Mouse (Mus musculus) gastrocnemius, postnatal 10 days (tissue): ENCODE measurements around the gene Chrna3. TPM values are rescaled to one million over a fixed set of nuclear protein-coding genes. Genes with fewer than 3 reads are reported as not detected.

Source experiments
- DNase-seq: peaks from one replicate; pipeline ENCODE4 v3.0.0; 2021; ENCODE audit warnings: mixed read lengths
- long read RNA-seq, 2 experiments: library from polyadenylated mRNA; stranded (forward); transcript quantifications; one replicate each; pipeline ENCODE4 v2.0.0; 2021
- total RNA-seq, 2 experiments: library from RNA; stranded (reverse); gene quantifications; 2 replicates each; pipeline ENCODE4 v1.2.3; 2021

The Chrna3 gene
- under 1 TPM in 1 of 2 experiments, not detected in 1; 0.07 TPM for total RNA-seq
- long read RNA-seq, experiment 1: 0 reads
- long read RNA-seq, experiment 2: 0 reads

DNA sequence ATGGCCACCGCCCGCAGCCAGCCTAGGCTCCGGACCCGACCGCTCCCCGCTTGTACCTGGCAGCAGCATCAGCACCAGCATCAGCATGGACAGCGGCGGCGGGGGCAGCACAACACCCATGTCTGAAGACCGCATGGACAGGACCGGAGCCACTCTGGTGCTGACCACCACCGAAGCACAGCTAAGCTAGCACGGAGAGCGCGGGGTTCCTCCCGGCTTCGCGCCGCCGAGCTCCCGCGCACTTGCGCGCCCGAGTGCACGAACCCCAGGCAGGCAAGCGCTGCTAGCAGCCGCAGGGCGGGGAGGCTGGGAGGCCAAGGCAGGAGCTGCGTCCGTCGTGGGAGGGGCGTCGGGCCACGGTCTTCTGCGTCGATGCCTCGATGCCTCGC is at the start of gene Chrna3:
Chrna3 (minus strand) TSS at position 288 of the 389 bp plus-strand sequence.
- no peak for DNase-seq

DNA sequence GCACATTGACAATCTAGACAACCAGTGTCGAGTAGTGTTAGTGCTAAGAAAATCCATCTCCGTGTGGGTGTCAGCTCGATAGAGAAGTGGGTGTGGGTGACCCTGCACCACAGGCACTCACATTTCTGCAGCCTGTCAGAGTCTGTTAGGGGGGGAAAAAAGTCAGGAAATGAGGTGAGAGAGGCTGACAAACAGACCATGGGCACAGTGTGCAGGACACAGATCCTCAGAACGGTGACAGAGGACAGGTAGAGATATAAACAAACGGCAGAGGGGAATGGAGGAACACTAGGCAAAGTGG is 41.6 kb upstream of the Chrna3 start:
- no peak for DNase-seq

DNA sequence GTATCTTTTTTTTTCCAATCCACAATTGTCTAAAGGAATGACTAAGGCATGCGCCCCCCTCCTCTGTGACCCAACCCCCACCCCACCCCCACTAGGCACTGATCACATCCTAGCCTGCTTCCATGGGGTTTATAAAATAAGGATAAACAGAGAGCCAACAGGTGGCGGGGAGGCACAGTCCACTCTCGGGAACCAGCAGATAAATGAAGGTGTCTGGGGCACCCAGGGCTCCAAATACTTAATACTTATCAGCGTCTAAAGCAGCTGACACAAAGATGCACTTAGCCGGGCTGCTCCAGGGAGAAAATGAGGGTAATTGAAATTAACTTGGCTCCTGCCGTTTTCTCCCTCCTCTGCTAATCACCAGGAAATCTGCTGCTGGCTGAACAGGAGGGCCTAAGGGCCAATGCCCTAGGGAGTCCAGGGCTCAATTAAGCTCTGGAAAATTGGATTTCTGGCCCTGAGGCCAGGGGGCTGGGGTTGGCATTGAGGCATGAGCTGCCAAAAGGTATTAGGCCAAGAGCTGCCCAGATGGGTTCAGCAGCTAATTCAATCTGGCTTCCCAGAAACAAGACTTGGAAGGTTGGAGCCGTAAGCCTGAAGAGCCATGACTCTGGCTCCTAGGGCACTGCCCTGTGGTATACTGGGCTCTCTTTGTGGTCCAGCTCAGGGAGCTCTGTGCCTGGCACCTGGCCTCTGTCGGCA is 41.0 kb upstream of the Chrna3 start:
- DNase-seq: no peak

DNA sequence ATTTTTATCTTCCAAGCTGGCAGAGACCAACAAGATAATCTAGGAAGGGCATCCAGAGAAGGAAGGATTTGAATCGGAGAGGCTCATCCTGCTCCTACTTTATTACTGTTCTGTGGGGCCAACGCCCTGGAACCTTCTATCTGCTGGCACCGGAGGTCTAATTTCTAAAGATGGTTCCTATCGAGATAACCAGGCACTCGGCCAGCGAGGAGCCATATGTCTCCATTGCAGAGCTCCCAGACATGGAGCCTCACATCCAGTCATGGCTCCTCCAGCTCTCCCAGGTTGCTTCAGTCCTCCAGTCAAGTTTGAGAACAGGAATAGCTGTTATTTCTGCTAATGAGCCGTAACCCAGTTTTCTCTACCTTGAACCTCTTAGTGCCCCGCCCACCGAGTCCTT is 38.9 kb upstream of the Chrna3 start:
- no peak for DNase-seq

DNA sequence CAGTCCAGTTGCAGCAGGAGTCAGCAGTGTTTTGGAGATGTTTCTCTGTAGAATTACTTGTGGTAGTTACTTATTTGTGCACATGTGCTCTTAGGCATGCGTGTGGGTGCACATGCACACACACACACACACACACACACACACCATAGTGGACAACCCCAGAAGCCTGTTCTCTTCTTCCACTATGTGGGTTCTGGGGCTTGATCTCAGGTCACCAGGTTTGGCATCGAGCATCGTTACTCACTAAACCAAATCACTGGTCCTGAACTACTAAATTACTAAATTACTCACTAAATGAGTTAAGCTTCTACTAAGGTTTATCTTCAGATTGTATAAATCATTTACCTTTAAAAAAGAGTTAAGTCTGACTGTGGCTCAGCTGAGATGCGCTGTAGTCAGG is 31.7 kb upstream of the Chrna3 start:
- no peak for DNase-seq

DNA sequence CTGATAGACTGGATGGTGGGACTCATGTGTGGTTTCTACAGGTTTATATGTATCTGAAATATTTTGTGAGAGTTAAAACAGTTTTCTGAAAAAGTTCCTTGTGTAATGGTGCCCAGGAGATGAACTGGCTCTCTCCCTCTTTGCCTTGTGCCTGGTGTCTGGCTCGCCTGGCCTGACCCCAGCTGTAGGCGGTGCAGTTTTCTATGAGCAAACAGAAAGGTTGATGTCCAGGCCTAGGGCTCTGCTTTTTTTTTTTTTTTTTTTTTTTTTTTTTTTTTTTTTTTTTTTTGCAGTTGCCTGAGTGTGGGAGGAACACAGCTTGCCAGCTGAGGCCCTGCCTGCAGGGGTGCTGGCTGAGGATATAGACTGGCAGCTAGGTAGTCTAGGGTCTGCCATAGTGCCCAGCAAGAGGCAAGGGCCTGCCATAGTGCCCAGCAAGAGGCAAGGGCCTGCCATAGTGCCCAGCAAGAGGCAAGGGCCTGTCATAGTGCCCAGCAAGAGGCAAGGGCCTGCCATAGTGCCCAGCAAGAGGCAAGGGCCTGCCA is 29.1 kb upstream of the Chrna3 start:
- no peak for DNase-seq

DNA sequence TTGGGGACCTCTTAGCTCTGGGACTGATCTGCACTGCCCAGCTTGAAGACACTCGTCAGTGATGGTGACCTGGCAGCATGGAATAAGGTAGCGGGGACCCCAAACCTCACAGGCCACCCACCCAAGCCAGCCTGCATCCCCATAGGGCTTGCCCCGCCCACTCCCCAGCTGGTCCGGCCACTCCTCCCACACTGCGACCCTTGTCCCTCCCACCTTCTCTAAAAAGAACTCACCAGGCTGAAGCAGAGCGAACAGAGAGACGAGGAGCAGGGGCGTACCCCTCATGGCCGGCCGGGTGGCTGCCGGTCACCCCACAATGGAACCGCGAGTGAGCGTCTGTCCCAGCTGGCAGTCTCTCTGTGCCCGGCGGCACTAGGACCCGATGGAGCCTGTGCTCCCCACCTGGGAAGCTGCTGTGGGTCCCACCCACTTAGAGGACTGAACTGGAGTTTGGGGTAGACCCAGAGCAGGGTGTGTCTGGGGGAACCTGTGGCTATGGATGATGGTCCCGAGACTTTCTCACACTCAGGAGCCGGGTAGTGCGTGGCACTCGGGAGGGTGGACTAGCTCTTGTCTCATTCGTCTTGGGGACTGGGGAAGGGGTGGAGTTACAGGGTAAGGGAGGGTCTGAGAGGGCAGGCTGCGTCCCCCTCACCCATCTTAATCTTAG is 22.0 kb upstream of the Chrna3 start, which contains the start of gene Chrnb4:
Chrnb4 (minus strand) TSS at position 569 of the 670 bp plus-strand sequence.
- DNase-seq: no peak

DNA sequence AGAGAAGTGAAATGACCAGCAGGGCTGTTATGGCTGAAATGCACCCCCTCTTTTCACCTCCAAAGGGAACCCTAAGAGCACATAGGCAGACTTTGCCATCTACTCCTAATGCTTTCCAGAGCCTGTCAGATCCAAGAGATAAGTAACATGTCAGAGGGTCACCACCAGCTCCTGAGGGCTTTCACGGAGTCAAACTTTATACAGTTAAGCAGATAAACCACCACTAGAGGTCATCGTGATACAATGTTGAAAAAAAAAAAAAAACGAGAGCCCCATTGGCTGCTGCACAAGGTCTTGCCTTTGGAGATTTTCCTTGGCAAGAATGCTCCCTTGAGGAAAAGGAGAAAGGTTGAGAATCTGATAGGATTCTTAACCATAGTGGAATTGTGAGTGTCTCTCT is 20.4 kb upstream of the Chrna3 start:
- DNase-seq: no peak

DNA sequence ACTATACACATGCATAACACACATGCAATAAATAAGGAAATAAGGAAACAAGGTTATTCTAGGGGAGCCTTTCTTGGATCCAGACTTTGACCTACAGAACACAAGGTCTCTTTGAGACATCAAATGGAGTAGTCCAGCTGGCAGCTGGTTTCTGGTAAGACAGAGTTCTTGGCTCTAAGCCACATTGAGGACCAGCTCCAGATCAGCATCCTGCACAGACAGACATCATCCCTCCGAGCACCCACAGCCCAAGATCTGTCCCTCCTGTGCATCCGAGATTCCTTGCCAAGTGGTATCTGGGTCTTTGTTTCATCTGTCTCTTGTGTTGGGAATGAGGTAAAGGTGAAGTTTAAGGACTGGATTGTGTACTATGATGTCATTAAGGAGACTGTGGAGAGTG is 18.6 kb upstream of the Chrna3 start:
- DNase-seq: no peak

DNA sequence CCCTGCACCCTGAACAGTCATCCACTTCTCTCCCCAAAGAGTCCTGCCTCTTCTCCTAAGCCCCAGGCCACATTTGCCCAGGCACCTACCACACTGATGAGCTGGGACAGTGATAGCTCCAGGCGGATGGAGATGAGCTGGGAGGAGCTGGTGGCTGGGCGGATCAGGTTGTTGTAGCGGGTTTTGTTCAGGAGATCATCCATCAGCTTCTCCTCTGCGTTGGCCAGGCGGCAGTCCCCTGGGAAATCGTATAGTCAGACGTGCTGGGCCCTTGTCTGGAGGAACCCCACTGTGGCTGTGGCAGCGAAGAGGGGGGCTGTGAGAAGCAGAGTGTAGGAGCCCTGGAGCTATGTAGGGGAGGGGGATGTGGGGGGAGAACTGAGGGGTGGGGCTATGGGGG is 17.3 kb upstream of the Chrna3 start:
- no peak for DNase-seq

DNA sequence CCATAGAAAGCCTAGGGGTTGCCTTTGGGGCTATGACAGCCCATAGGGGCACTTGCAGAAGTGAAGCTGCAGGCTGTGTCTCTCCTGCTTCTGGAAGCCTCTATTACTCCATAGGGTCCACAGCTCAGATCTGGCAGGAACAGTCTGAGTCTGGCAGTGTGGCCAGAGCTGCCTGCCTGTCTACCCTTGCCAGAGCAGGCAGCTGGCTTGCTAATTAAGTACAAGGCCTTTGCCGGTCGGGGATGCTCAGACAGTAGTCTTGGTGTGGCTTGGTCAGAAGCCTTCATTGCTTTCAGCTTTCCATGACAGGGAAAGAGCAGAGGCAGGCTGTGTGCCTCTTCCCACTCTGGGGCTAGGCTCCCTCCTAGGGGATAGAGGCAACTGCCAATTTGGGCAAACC is 15.0 kb upstream of the Chrna3 start:
- no peak for DNase-seq

DNA sequence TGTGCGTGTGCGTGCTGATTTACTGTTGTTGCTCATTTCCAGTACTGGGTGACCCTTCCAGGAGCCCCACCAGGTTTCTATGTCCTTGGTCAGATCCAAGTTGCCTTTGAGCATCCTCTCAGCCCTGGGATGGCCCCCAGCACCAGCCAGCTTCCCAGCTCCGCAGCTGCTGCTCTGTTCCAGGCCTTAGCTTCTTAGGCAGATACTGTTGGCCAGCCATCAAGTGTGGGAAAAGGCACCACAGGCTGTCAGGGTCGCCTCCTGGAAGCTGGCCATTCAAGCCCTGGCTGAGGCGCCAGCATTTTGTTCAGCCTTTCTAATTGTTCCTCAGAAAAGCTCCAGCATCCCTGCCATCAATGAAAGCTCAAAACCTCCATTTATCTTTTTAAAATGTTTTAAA is 13.6 kb upstream of the Chrna3 start:
- no peak for DNase-seq

DNA sequence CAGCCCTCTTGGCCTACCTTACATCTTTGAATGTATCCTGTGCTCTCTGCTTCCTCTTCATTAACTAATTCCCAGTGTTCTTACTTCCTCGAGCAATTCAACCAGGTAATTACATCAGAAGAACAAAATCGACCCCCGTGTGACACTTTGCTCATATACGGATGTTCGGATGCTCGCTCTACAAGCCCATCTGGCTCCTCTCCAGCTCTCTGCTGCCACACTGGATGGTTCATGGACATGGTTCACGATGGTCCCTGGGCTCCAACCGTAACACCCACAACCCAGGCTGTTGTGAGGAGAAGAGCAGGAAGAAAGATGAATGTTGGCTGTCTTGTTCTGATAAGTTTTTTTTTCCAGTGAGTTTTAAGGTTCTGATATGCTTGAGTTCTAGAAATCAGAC is 12.6 kb upstream of the Chrna3 start:
- no peak for DNase-seq

DNA sequence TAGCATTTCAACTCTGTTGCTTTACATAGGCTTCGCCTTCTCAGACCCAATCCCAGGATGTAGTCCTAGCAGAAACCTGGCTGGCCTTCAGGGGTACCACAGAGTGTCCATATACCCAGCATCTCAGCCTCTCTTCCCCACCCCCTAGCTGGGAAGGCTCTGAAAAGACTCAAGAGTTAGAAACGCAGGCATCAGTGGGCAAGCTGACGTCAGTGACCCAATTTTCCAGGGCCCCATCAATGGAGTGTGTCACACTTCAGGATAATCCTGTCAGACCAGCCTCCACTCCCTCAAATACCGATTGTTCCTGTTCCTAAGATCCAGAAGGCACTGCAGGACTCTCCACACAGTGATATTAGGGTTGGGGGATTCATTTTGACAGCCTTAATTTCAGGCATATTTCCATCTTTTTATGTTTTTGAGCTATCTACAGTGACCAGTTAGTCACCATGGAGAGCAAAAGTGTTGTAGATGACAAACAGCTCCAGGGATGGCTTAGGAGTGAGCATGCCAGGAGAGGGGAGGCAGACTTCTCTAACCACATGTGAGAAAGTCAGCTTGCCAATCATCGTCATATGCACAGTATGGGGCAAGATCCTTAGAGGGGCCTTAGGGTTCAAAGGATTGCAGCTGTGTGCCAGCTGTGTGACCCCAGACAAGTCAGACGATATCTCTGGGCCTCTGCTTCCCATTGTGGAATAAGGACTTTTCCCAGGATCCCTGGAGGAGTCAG is 5.2 kb upstream of the Chrna3 start:
- DNase-seq: no peak

DNA sequence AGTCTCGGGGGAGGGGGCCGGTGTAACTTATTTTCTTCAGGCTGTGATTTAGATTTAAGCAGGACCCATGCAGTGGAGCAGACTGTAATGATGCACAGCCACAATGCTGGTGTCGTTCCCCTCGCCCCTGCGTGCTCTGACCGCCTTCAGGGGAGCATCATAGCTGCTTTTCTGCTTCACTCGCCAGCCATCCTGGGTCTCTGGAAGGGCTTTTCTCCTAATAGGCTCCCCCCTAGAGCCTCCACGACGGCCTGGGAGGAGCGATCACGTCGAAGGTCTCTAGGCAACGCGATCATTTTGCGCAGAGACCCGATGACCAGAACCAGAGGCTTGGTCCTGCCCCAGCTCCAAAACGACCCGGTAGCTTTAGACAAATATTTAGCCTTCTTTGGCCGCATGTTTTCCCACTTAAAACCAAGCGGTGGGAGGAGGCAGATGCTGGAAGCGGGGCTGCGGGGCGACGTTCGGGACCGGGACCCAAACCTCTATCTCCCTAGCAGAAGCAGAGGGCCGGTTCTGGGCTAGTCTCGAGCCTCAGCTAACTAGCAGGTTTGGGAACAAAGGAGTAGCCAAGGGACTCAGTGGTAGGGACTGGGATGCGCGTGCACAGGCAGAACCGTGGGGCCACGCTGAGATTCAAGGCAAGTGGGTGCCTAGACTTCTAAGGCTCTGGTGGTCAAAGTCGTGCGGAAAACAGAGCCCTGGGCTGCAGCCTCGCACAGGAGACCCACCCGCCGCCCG is 658 bp downstream of the Chrna3 start:
- no peak for DNase-seq

DNA sequence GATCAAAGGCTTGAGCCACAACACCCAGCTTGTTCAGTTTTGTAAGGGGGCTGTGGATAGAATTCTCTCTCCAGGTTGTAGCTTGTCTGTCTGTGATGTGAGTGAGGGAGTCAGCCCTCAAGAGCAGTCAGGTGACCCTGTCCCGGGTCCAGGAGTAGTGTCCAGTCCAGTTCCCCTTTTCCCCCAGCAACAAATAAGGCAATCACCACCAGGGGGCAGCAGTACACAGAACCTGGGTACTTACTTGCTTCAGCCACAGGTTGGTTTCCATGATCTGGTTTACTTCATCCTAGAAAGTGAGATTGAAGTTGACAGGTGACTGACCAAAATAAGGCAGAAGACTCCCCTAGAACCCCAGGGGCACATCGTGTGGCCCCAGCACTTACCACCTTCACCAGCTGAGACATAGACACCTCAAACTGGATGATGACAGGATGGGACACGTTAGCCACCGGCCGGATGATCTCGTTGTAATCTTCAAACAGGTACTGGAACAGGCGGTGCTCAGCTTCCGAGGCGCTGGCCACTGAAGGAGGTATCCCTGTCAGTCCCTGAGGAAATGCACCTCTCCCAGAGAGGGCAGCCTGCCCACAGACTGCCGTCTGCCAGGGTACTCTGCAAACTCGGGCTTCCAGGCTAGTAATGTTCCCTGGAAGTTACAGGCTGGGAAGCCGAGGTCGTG is 2.3 kb downstream of the Chrna3 start:
- peak; percentile 86 for DNase-seq

DNA sequence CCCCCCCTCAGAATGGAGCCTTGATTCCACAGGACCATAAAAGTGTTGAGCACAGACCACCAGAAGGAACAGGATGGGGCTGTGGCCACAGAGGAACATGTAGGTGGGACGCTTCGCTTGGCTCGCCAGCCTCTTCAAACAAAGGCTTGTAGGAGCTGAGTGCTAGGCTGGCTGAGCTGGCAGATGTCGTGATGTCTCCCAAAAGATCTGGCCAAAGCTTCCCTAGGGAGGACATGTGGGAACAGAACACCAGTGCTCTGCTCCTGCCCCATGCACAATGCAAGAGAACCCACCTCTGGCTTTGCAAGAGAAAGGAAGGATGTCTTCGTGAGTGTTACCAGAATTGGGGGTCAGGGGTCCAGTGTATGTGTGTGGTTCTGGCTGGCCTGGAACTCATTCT is 3.0 kb downstream of the Chrna3 start:
- DNase-seq: no peak

DNA sequence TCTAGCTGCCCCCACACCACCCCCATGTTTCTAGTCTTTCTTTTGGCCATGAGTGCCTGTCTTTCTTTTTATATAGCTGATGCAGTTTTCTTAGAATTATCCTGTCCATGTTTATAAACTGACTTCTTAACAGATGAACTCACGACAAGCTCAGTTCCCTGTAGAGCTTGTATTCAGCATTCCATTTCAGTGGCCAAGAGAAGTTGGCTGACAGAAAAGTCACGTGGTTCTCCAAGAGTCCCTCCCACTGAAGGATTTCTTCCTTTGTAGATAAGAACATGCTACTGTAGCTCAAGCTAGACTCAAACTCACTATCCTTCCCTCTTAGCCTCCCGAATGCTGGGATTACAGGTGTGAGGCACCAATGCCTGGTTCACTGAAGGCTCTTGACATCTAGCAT is 9.4 kb downstream of the Chrna3 start:
- DNase-seq: no peak

DNA sequence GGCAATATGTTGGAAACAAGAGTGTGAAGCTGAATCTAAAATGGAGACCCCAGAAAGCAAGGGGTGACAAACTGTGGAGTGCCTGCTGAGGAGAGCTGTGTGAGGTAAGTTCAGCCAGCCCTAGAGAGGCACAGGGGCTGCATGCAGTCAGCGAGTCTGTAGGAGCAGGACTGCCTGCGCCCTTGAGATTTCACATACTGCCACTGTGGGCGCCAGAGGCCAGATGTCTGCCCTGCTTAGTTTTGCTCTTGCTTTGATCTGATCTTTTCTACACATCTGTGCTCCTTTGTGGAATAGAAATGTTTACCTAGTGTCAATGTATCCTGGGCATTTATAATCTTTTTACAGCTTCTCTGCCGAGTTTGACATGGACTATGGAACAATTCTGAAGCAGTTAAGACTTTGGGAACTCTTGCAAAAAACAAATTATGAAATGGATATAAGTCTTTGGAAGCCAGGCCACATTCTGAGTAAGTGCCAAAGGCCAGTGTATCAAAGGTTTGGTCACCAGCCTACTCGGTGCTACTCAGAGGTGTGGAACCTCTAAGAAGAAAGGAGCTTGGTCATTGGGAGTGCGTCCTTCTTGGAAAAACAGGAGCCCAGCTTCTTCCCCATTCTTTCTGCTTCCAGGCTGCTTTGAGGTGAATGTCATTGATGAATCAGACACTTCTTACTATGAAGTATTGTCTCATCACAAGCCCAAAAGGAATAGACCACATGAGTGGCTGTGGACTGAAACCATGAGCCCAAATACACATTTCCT is 15.6 kb downstream of the Chrna3 start:
- DNase-seq: no peak

DNA sequence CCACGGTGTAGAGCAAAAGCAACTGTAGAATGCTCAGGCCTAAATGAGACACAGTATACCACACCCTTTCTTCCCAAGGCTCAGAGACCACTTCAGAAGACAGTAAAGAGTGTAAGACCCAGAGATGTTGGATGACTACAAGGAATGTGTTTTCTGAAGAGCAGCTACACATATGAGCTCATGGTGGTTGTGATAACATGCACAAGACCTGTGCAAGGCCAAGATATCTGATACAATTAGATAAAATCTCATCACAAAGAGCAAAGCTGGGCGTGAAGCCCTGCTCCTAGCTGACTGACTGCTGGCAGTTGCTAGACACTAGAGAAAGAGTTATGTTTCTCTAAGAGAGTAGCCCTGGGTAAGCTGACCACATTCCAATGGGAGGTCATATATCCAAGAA is 16.7 kb downstream of the Chrna3 start:
- DNase-seq: no peak

DNA sequence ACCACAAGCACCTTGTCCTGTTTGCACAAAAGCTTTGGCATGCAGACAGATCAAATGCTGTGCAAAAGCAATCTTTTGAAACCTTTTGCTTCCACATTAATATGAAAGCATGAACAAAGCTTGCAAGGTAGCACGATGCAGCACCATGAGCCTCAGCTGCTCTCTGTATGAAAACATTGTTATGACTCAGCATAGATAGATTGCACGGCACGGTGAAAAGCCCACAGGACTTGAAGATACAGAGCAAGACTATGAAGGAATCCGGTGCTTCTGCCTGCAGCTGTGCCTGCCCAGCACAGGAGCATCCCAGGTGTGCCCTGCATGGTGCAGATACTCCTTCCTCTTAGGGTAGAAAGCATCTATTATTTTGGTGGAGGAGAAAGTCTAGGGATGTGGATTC is 22.8 kb downstream of the Chrna3 start:
- no peak for DNase-seq
